Comparison of ENCODE assay signal across 22 mouse cellular contexts in genomic region chr9:34278068-34278467, GRCm38 (mm10).
"Had no signal": no experiment of that assay in that cellular context is flagged by ENCODE, and none has a peak within 500 bp of the region (broad histone marks: within the 10 kb centered on the region; RNA-seq: fewer than 3 reads in every experiment).

No protein-coding gene starts in this region.

- ATAC-seq: intestine, postnatal 0 days; liver, postnatal 0 days; lung, postnatal 0 days; midbrain, embryonic 15.5 days had no signal

- H3K4me1 ChIP-seq: limb, embryonic 10.5 days; megakaryocyte, embryonic 14.5 days; midbrain, embryonic 15.5 days; stomach, embryonic 15.5 days had no signal

- H3K27me3 ChIP-seq: limb, embryonic 13.5 days; megakaryocyte, embryonic 14.5 days; midbrain, embryonic 15.5 days; stomach, embryonic 15.5 days had no signal

- H3K4me2 ChIP-seq: limb, embryonic 13.5 days; lung, embryonic 14.5 days; midbrain, embryonic 11.5 days; midbrain, embryonic 15.5 days; stomach, embryonic 15.5 days had no signal

- H3K4me3 ChIP-seq: layer of hippocampus, adult 2 months; limb, embryonic 10.5 days; limb, embryonic 13.5 days; megakaryocyte, embryonic 14.5 days; midbrain, embryonic 15.5 days; myocyte; stomach, embryonic 15.5 days had no signal

- H3K9me3 ChIP-seq: limb, embryonic 10.5 days; limb, embryonic 13.5 days; midbrain, embryonic 15.5 days; stomach, embryonic 15.5 days had no signal

- DNase-seq: kidney, adult 2 months; kidney, postnatal 25 days; layer of hippocampus, adult 9-11 months; layer of hippocampus, postnatal 36 days; liver; liver, postnatal 0 days; lung, embryonic 14.5 days; right cerebral cortex, postnatal 25 days; spleen, adult 18-20 months; thymus, postnatal 25 days had no signal

- H3K36me3 ChIP-seq: limb, embryonic 10.5 days; limb, embryonic 13.5 days; midbrain, embryonic 15.5 days; stomach, embryonic 15.5 days had no signal

- H3K27ac ChIP-seq: kidney, postnatal 0 days; layer of hippocampus, adult 2 months; limb, embryonic 10.5 days; limb, embryonic 13.5 days; liver, embryonic 14.5 days; midbrain, embryonic 15.5 days; stomach, embryonic 15.5 days had no signal

- H3K9ac ChIP-seq: limb, embryonic 13.5 days; liver, embryonic 14.5 days; liver, postnatal 0 days; lung, embryonic 14.5 days; midbrain, embryonic 15.5 days; stomach, embryonic 15.5 days had no signal
